Mouse (Mus musculus) liver, embryonic 12.5 days (tissue): ENCODE data around the gene Zan. TPM values are rescaled to one million over a fixed set of nuclear protein-coding genes. Genes with fewer than 3 reads are reported as not detected.
A peak's percentile ranks its signal among the peaks of the same experiment; 100 is the strongest.

Source experiments
- ATAC-seq: fragments of 200-750 bp; cut with Nextera tagmentation; 2 replicates; pipeline ENCODE4 v1.8.0; 2017; ENCODE audit warnings: moderate number of reproducible peaks, mild to moderate bottlenecking, moderate library complexity
- H3K27ac ChIP-seq: fragments of 300-500 bp; sonication (generic); 2 replicates; pipeline ENCODE4 v1.5.1; 2016; ENCODE audit warnings: mild to moderate bottlenecking
- H3K27me3 ChIP-seq: fragments of 300-500 bp; sonication (generic); replicated peaks from 2 replicates; pipeline ENCODE4 v1.6.1; 2016; ENCODE audit warnings: mild to moderate bottlenecking, moderate library complexity
- H3K36me3 ChIP-seq: fragments of 300-500 bp; sonication (generic); 2 replicates; pipeline ENCODE4 v1.6.1; 2016; ENCODE audit warnings: mild to moderate bottlenecking, moderate library complexity
- H3K4me1 ChIP-seq: fragments of 300-500 bp; sonication (generic); 2 replicates; pipeline ENCODE4 v1.6.1; 2016
- H3K4me2 ChIP-seq: fragments of 300-500 bp; sonication (generic); 2 replicates; pipeline ENCODE4 v1.6.1; 2016; ENCODE audit warnings: mild to moderate bottlenecking, moderate library complexity
- H3K4me3 ChIP-seq: fragments of 300-500 bp; sonication (generic); 2 replicates; pipeline ENCODE4 v1.5.1; 2016; ENCODE audit warnings: mild to moderate bottlenecking, moderate library complexity
- H3K9ac ChIP-seq: fragments of 300-500 bp; sonication (generic); 2 replicates; pipeline ENCODE4 v1.6.1; 2016; ENCODE audit warnings: mild to moderate bottlenecking, moderate library complexity
- H3K9me3 ChIP-seq: fragments of 300-500 bp; sonication (generic); replicated peaks from 2 replicates; pipeline ENCODE4 v1.6.1; 2016; ENCODE audit warnings: mild to moderate bottlenecking, moderate library complexity
- WGBS: fragments of 180-500 bp; shearing (Covaris S2); methylation state at CpG from one replicate; pipeline ENCODE4 v1.1.7; 2016; ENCODE audit not compliant: insufficient replicate concordance; 5-methylcytosine and 5-hydroxymethylcytosine counted together
- polyA plus RNA-seq: library from polyadenylated mRNA; unstranded; fragments of >200 nt; fragmentation: Nextera tagmentation; extraction: Ambion mirVana; gene quantifications from 2 replicates; pipeline ENCODE4 v1.2.1, GENCODE M21; 2016

Gene Zan
- polyA plus RNA-seq, 1 experiment from 2014 or later, result 0.29 TPM

DNA sequence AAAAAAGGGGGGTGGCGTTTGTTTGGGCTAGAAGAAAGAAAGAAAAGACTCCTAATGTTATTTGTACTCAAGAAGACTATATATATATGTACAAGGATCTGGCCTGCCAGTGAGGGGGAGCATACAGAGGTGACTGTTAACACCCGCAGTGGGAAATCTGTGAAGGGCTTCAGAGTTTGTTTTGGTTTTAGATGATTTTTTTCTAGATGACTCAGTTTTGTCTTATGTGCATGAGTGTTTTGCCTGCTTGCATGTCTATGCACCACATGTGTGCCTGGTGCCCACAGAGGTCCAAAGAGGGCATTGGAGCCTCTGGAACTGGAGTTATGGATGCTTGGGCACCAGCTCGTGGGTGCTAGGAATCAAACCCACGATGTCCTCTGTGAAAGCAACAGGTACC lies 129.9 kb downstream of the Zan start:
- Histone ChIP-seq H3K9ac (no peak overlapping the region), H3K27ac (peak overlapping the region; percentile 76), H3K27me3 (peaks cover 60% of the 10 kb centered on the region), H3K4me1 (peaks cover 15% of the 10 kb centered on the region), H3K4me3 (no peak overlapping the region), H3K36me3 (no peaks in the 10 kb centered on the region), H3K4me2 (no peak overlapping the region), H3K9me3 (no peaks in the 10 kb centered on the region)
- ATAC-seq, result no peak
- WGBS, result 49% methylated on average over 4 of the region's 4 CpGs

DNA sequence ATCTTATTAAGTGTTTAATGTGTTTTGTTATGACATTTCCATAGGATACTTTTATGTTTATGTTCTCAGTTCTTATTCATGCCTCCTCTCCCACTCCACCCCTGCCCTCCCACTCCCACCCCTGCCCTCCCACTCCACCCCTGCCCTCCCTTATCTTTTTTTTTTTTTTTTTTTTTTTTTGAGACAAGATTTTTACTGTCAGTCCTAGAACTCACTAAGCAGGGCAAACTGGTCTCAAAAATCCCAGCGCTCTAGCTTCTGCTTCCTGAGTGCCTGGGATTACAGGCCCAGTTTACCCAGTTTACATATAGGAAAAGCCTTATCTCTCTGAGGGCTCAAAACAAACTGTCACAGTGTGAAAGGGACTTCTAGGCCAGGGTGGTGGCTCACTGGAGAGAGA lies 130.5 kb downstream of the Zan start:
- Histone ChIP-seq H3K9me3 (no peaks in the 10 kb centered on the region), H3K4me1 (peaks cover 15% of the 10 kb centered on the region), H3K27ac (peak overlapping the region; percentile 76), H3K9ac (no peak overlapping the region; the same call in 1 of the 2 replicates), H3K4me2 (no peak overlapping the region), H3K27me3 (peaks cover 54% of the 10 kb centered on the region), H3K36me3 (no peaks in the 10 kb centered on the region), H3K4me3 (no peak overlapping the region)
- no peak for ATAC-seq
- WGBS, result 41% methylated on average over 1 of the region's 1 CpGs

DNA sequence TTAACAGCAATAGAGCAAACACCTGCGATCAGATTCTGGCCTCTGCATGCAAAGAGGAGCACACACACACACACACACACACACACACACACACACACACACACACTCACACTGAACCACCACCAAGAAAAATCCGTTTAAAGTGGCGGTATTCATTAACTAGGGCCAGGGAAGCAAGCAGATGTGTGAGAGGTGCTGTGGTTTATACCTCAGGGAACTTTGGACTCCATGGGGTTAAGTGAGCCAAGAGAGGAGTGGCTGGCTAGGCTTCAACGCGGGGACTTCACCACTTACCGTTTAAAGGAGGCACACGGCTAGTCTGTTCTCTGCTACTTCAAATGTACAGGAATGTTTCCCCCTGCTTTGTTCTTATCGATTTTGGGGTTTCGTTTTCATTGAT lies 131.0 kb downstream of the Zan start:
- H3K27ac ChIP-seq, result peak overlapping the region; percentile 76; the same call in 1 of the 2 replicates
- 0 out of 2 replicates have a peak, but pooled peaks have one; percentile 46 for ATAC-seq
- no peaks in the 10 kb centered on the region for H3K9me3 ChIP-seq
- H3K4me1 ChIP-seq, result peaks cover 15% of the 10 kb centered on the region
- H3K36me3 ChIP-seq, result no peaks in the 10 kb centered on the region
- H3K4me2 ChIP-seq, result no peak overlapping the region
- H3K27me3 ChIP-seq, result peaks cover 48% of the 10 kb centered on the region
- WGBS, result 22% methylated on average over 9 of the region's 9 CpGs
- no peak overlapping the region for H3K9ac ChIP-seq
- no peak overlapping the region for H3K4me3 ChIP-seq

DNA sequence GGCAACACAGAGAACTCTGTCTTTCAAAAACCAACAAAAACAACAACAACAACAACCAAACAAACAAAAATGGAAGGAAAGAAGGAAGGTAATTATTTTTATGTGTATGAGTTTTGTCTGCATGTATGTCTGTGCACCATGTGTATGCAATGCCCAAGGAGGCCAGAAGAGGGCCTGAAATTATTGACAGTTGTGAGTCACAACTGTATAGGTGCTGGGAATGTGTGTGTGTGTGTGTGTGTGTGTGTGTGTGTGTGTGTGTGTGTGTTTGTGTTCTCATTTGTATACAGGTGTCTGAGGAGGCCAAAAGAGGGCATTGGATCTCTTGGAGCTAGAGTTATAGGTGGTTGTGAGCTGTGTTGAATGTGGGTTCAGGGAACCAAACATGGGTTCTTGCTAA lies 133.0 kb downstream of the Zan start:
- no peak for ATAC-seq
- Histone ChIP-seq H3K4me3 (no peak overlapping the region), H3K27me3 (peaks cover 29% of the 10 kb centered on the region), H3K4me2 (no peak overlapping the region), H3K36me3 (no peaks in the 10 kb centered on the region), H3K27ac (no peak overlapping the region), H3K4me1 (peaks cover 30% of the 10 kb centered on the region), H3K9ac (no peak overlapping the region), H3K9me3 (no peaks in the 10 kb centered on the region)

- H3K9me3 ChIP-seq, result no peaks in the 10 kb centered on the region
- H3K27me3 ChIP-seq, result peaks cover 24% of the 10 kb centered on the region
- WGBS, result 73% methylated on average over 5 of the region's 5 CpGs
- no peak overlapping the region for H3K9ac ChIP-seq
- no peak overlapping the region for H3K4me2 ChIP-seq
- no peak for ATAC-seq
- no peak overlapping the region for H3K4me3 ChIP-seq
- H3K4me1 ChIP-seq, result peaks cover 30% of the 10 kb centered on the region
- no peaks in the 10 kb centered on the region for H3K36me3 ChIP-seq
- H3K27ac ChIP-seq, result no peak overlapping the region
Observed at GRCm38 (mm10) chr5:137343412-137343811, 133.5 kb downstream of the Zan start.

DNA sequence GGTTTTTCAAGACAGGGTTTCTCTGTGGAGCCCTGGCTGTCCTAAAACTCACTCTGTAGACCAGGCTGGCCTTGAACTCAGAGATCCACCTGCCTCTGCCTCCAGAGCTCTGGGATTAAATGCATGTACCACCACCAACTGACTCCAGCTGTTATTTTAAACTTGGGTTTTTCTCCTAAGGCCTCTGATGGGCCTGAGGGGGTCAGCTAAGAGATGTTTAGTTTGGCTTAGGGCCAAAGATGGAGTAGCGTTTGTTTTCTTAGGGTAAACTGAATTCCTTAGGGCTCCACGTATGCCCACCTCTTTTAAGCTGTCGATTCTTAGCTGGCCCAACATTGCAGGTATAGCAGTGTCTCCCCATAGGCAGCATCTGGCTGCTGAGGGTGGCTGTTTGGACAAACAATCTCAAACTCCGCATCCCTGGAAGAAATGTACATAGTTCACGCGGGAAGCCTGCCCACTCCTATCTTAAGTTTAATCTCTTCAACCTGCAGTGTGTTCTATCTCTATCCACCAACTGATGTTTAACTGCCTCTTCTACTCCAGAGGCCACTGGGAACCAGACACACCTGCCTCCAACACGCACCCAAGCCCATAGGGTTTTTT lies 134.4 kb downstream of the Zan start:
- Histone ChIP-seq H3K4me1 (peaks cover 36% of the 10 kb centered on the region), H3K9me3 (no peaks in the 10 kb centered on the region), H3K27ac (no peak overlapping the region), H3K4me3 (no peak overlapping the region), H3K36me3 (no peaks in the 10 kb centered on the region), H3K4me2 (no peak overlapping the region), H3K27me3 (peaks cover 15% of the 10 kb centered on the region), H3K9ac (no peak overlapping the region)
- no peak for ATAC-seq
- 64% methylated on average over 7 of the region's 7 CpGs for WGBS

- 52% methylated on average over 6 of the region's 6 CpGs for WGBS
Observed at GRCm38 (mm10) chr5:137340222-137340621, 136.6 kb downstream of the Zan start.

GRCm38 (mm10) chr5:137339290-137339979 lies 137.4 kb downstream of the Zan start:
- WGBS, result 18% methylated on average over 22 of the region's 22 CpGs
- Histone ChIP-seq H3K27ac (peak overlapping the region; percentile 58), H3K4me1 (peaks cover 40% of the 10 kb centered on the region), H3K36me3 (no peaks in the 10 kb centered on the region), H3K9ac (peak overlapping the region; percentile 48), H3K27me3 (no peaks in the 10 kb centered on the region), H3K4me3 (peak overlapping the region; percentile 57), H3K4me2 (peak overlapping the region; percentile 86), H3K9me3 (no peaks in the 10 kb centered on the region)
- 0 out of 2 replicates have a peak, but pooled peaks have one; percentile 46 for ATAC-seq

More at GRCm38 (mm10) chr5:137340222-137340621, 136.6 kb downstream of the Zan start:
- H3K27ac ChIP-seq, result no peak overlapping the region
- ATAC-seq, result no peak
- H3K27me3 ChIP-seq, result no peaks in the 10 kb centered on the region
- peaks cover 39% of the 10 kb centered on the region for H3K4me1 ChIP-seq
- H3K36me3 ChIP-seq, result no peaks in the 10 kb centered on the region
- no peak overlapping the region for H3K9ac ChIP-seq
- no peak overlapping the region for H3K4me3 ChIP-seq
- no peak overlapping the region for H3K4me2 ChIP-seq
- H3K9me3 ChIP-seq, result no peaks in the 10 kb centered on the region

DNA sequence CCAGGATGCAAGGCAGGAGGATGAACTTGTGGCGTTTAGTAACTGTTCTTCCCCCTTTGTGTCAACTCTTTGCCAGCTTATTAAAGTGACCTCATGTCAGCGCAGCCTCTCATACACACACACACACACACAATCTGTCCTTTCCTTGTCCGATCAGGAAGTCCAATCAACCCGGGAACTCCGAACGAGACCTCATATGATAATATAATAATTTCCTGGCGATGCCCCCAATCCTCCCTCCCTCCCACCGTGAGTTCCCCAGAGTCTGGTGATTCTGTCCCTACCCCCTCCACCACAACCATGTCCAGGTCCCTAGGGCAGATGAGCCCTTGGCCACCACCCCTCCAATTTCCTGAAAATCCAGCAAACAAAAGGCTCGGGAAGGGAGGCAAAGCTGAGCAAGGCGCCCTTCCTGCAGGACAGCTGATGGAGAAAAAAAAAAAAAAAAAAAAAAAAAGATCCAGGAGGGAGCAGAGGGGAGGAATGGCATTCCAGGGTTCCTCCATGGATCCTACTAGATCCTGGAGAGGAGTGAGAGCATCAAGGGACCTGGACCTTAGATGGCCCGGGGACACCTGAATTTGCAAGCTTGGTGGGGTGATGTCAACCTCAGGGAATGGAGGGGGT lies 138.1 kb downstream of the Zan start:
- Histone ChIP-seq H3K27ac (peak overlapping the region; percentile 58), H3K27me3 (no peaks in the 10 kb centered on the region), H3K9me3 (no peaks in the 10 kb centered on the region), H3K4me3 (peak overlapping the region; percentile 57), H3K4me1 (peaks cover 46% of the 10 kb centered on the region), H3K36me3 (no peaks in the 10 kb centered on the region), H3K9ac (peak overlapping the region; percentile 69), H3K4me2 (peak overlapping the region; percentile 86)
- WGBS, result 4% methylated on average over 11 of the region's 11 CpGs
- ATAC-seq, result 0 out of 2 replicates have a peak, but pooled peaks have one; percentile 17

- Histone ChIP-seq H3K4me1 (peaks cover 51% of the 10 kb centered on the region), H3K9ac (peak overlapping the region; percentile 69), H3K36me3 (no peaks in the 10 kb centered on the region), H3K9me3 (no peaks in the 10 kb centered on the region), H3K4me3 (peak overlapping the region; percentile 57), H3K4me2 (peak overlapping the region; percentile 86), H3K27me3 (no peaks in the 10 kb centered on the region), H3K27ac (peak overlapping the region; percentile 58)
- peak; percentile 83 for ATAC-seq
- under 1% methylated on average over 19 of the region's 19 CpGs for WGBS
Observed at GRCm38 (mm10) chr5:137338256-137338655, 138.6 kb downstream of the Zan start.

- WGBS, result 57% methylated on average over 8 of the region's 8 CpGs
- ATAC-seq, result no peak
- peak overlapping the region; percentile 55 for H3K27ac ChIP-seq
- H3K27me3 ChIP-seq, result no peaks in the 10 kb centered on the region
- H3K4me2 ChIP-seq, result no peak overlapping the region
- no peak overlapping the region for H3K9ac ChIP-seq
- H3K4me3 ChIP-seq, result no peak overlapping the region
- peaks cover 62% of the 10 kb centered on the region for H3K4me1 ChIP-seq
- no peaks in the 10 kb centered on the region for H3K36me3 ChIP-seq
- no peaks in the 10 kb centered on the region for H3K9me3 ChIP-seq
Observed at GRCm38 (mm10) chr5:137337190-137337589, 139.7 kb downstream of the Zan start.

GRCm38 (mm10) chr5:137335066-137335465 lies 141.8 kb downstream of the Zan start:
- Histone ChIP-seq H3K4me3 (no peak overlapping the region), H3K9ac (no peak overlapping the region), H3K4me2 (no peak overlapping the region), H3K27ac (no peak overlapping the region), H3K27me3 (no peaks in the 10 kb centered on the region), H3K36me3 (peaks cover 3% of the 10 kb centered on the region; the same call in 1 of the 2 replicates), H3K4me1 (peaks cover 65% of the 10 kb centered on the region), H3K9me3 (no peaks in the 10 kb centered on the region)
- WGBS, result 70% methylated on average over 6 of the region's 6 CpGs
- no peak for ATAC-seq
